Mouse (Mus musculus) lung, embryonic 14.5 days (tissue): ENCODE results near the gene Tet2. TPM values are rescaled to one million over a fixed set of nuclear protein-coding genes. Genes with fewer than 3 reads are reported as not detected.

ENCODE experiments used
- ATAC-seq: fragments of 200-750 bp; cut with Nextera tagmentation; 2 replicates; pipeline ENCODE4 v1.8.0; 2017; ENCODE audit warnings: mild to moderate bottlenecking, moderate TSS enrichment, moderate library complexity; ENCODE audit not compliant: insufficient read depth
- DNase-seq: peaks from one replicate; pipeline ENCODE4 v3.0.0-alpha.2; 2015
- H3K27ac ChIP-seq: fragments of 300-500 bp; sonication (generic); 2 replicates; pipeline ENCODE4 v1.5.1; 2014; ENCODE audit warnings: low read depth, mild to moderate bottlenecking, moderate library complexity
- H3K27me3 ChIP-seq: fragments of 300-500 bp; sonication (generic); 2 replicates; pipeline ENCODE4 v1.6.1; 2014; ENCODE audit warnings: low read length, control low read depth; ENCODE audit not compliant: insufficient read depth
- H3K36me3 ChIP-seq: fragments of 300-500 bp; sonication (generic); 2 replicates; pipeline ENCODE4 v1.6.1; 2014; ENCODE audit warnings: control low read depth; ENCODE audit not compliant: insufficient read depth
- H3K4me1 ChIP-seq: fragments of 300-500 bp; sonication (generic); 2 replicates; pipeline ENCODE4 v1.6.1; 2014; ENCODE audit warnings: antibody characterized with exemption, control low read depth; ENCODE audit not compliant: insufficient read depth
- H3K4me2 ChIP-seq: fragments of 300-500 bp; sonication (generic); 2 replicates; pipeline ENCODE4 v1.6.1; 2014; ENCODE audit warnings: mild to moderate bottlenecking
- H3K4me3 ChIP-seq: fragments of 300-500 bp; sonication (generic); 2 replicates; pipeline ENCODE4 v1.5.1; 2014; ENCODE audit warnings: low read depth, low read length
- H3K9ac ChIP-seq: fragments of 300-500 bp; sonication (generic); 2 replicates; pipeline ENCODE4 v1.6.1; 2014
- H3K9me3 ChIP-seq: fragments of 300-500 bp; sonication (generic); 2 replicates; pipeline ENCODE4 v1.6.1; 2016; ENCODE audit warnings: low read depth, low read length, control low read depth
- CTCF ChIP-seq: IDR thresholded peaks from 2 replicates; pipeline ENCODE4 v1.5.1; 2016; ENCODE audit warnings: antibody characterized with exemption, low read depth
- WGBS: fragments of 180-500 bp; shearing (Covaris S2); extraction: QIAGEN DNeasy Blood & Tissue Kit; methylation state at CpG from one replicate; pipeline ENCODE4 v1.1.7; 2014; 5-methylcytosine and 5-hydroxymethylcytosine counted together
- polyA plus RNA-seq: library from polyadenylated mRNA; unstranded; fragments of >200 nt; fragmentation: Nextera tagmentation; extraction: Ambion mirVana; gene quantifications from 2 replicates; pipeline ENCODE4 v1.2.1, GENCODE M21; 2014

Tet2 gene
- polyA plus RNA-seq, 1 experiment from 2014 or later: 19.7 TPM

DNA sequence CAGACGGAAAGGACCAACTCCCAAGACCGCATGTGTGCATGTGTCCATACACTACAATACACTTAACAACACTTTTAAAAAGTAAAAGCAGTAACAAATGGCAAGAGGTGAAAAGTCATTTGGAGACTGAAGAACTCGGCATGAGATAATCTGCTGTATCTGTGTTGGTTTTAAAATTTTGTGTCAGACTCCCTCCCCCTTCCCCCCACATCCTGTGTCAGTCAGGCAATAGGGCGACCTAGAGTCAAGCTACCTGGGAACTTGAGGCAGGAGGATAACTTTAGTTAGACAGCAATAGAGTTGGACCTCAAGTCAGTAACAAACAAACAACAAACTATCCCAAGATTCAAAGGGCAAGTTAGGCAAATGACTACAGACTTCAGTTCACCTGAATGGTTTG, 34.6 kb downstream of the Tet2 start:
- Histone ChIP-seq H3K27ac (no peak overlapping the region), H3K9me3 (no peaks in the 10 kb centered on the region), H3K4me2 (no peak overlapping the region), H3K4me1 (no peaks in the 10 kb centered on the region), H3K27me3 (no peaks in the 10 kb centered on the region), H3K36me3 (peaks cover 26% of the 10 kb centered on the region), H3K4me3 (no peak overlapping the region), H3K9ac (no peak overlapping the region)
- ATAC-seq (no peak), DNase-seq (no peak)
- 68% methylated on average over 4 of the region's 4 CpGs for WGBS
- TF ChIP-seq CTCF: no peak

DNA sequence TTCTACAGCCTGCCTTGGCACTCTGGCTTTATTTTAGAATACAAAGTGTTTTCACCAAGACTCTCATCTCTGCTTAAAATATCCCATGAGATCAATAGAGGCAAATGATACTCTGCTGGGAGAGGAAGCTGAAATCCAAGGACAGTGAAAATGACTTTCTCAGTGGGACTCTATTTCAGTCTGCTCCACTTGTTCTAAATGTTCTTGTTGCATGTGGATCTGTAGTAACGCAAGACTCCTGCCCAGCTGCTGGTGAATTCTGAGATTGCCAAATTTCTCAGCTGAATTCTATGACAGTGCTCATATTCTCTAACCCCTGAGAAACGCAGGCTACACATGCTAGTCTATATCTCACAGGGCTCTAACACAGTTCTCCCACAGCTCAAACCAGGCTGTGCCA, 35.1 kb downstream of the Tet2 start:
- H3K9me3 ChIP-seq: no peaks in the 10 kb centered on the region
- H3K4me2 ChIP-seq: no peak overlapping the region
- no peak for TF ChIP-seq CTCF
- ATAC-seq (no peak), DNase-seq (no peak)
- WGBS: 87% methylated on average over 2 of the region's 2 CpGs
- no peak overlapping the region for H3K27ac ChIP-seq
- no peak overlapping the region for H3K9ac ChIP-seq
- H3K4me1 ChIP-seq: no peaks in the 10 kb centered on the region
- H3K4me3 ChIP-seq: no peak overlapping the region
- peaks cover 26% of the 10 kb centered on the region for H3K36me3 ChIP-seq
- H3K27me3 ChIP-seq: no peaks in the 10 kb centered on the region

DNA sequence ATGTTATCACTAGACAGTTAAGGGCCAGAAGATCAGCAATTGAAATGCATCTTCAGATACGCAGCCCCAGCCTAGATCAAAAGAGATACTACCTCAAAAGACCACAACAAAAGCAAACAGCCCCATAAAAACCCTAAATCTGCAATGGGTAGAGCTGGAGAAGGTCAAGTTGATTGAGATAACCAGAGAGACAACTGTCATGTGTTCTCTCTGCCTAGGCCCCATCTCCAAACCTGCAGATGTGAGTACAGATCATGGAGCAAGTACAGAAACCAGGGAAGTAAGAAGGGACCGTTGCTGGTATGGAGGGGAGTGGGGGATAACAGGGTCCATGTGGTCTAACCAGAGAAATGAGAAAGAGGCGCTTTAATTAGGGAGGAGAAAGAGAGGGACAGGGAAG, 36.1 kb downstream of the Tet2 start:
- DNase-seq (no peak), ATAC-seq (no peak)
- Histone ChIP-seq H3K4me1 (no peaks in the 10 kb centered on the region), H3K9ac (no peak overlapping the region), H3K27ac (no peak overlapping the region), H3K4me2 (no peak overlapping the region), H3K9me3 (no peaks in the 10 kb centered on the region), H3K27me3 (no peaks in the 10 kb centered on the region), H3K36me3 (peaks cover 19% of the 10 kb centered on the region), H3K4me3 (no peak overlapping the region)
- 92% methylated on average over 3 of the region's 3 CpGs for WGBS
- TF ChIP-seq CTCF: no peak

DNA sequence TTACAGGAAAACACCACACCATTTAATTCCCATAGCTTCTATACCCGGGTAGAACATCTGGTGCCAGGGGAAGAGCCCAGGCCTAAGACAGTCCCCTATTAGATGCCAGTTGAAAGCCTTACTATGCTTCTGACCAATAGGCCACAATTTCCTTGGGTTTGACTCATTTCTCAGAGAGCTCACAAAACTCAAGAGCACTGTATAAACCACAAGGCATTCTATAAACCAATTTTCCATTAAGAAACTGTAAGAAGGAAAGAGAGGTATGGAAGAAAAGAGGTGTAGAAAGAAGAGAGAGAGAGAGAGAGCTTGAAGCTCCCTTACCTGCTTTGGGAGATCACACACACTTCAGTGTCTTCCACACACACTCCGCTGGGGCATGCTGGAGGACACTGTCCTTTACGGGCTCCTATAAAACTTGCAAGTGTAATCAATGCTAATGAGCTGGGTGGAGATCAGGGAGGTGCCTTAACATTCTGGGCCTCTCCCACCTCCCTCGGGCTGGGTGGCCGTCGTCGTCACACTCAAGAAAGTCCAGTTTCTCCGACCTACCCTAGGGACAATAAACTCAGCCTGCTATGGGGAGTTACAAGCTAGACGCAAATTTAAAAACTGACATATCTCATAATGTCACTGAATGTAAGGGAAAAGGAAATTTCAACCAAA, 38.5 kb downstream of the Tet2 start:
- H3K4me1 ChIP-seq: no peaks in the 10 kb centered on the region
- TF ChIP-seq CTCF: no peak
- no peak overlapping the region for H3K27ac ChIP-seq
- H3K27me3 ChIP-seq: no peaks in the 10 kb centered on the region
- no peak overlapping the region for H3K4me2 ChIP-seq
- WGBS: 80% methylated on average over 9 of the region's 9 CpGs
- H3K36me3 ChIP-seq: peaks cover 4% of the 10 kb centered on the region; the same call in 1 of the 2 replicates
- H3K4me3 ChIP-seq: no peak overlapping the region
- H3K9me3 ChIP-seq: no peaks in the 10 kb centered on the region
- no peak overlapping the region for H3K9ac ChIP-seq
- no peak for ATAC-seq
- no peak for DNase-seq

DNA sequence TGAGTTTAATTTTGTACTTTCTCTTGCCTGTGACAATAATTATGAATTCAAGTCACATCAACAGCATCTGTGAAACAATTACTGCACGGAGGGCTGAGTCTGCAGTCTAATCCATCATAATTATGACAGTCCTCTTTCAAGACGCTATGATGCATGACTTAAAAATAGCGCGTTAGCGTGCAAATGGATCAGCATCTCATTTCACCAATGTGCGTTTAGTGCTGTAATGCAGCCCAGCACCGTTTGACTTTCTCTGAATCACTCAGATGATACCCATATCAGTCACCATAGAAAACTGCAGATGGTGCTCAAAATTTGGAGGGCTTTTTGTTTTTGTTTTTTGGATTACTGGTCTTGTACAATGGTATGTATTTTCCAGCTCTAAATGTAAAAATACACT, 48.0 kb downstream of the Tet2 start:
- no peaks in the 10 kb centered on the region for H3K27me3 ChIP-seq
- WGBS: 79% methylated on average over 7 of the region's 7 CpGs
- H3K4me3 ChIP-seq: no peak overlapping the region
- no peak for DNase-seq
- no peak for TF ChIP-seq CTCF
- H3K9ac ChIP-seq: no peak overlapping the region
- H3K27ac ChIP-seq: no peak overlapping the region
- no peak overlapping the region for H3K4me2 ChIP-seq
- H3K4me1 ChIP-seq: no peaks in the 10 kb centered on the region
- H3K9me3 ChIP-seq: no peaks in the 10 kb centered on the region
- no peaks in the 10 kb centered on the region for H3K36me3 ChIP-seq
- ATAC-seq: no peak

DNA sequence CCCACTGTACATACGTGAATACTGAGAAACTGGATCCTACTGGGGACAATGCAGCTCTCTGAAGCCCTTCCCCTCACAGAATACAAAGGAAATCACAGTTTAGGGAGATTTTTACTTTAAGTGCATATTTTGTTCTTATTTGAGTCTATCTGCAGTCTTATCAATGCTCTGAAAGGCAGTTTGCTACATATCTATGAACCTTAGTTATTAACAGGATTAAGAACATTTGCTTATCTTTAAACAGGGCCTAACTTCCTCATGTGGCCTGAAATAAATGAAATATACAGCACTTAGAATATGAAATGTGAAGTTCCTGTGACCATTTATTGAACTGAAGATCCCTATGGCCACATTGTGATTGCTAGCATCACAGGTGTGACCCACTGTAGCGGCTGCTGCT, 53.6 kb downstream of the Tet2 start:
- no peak for ATAC-seq
- no peaks in the 10 kb centered on the region for H3K27me3 ChIP-seq
- H3K27ac ChIP-seq: no peak overlapping the region
- WGBS: 68% methylated on average over 2 of the region's 2 CpGs
- H3K9me3 ChIP-seq: no peaks in the 10 kb centered on the region
- H3K4me1 ChIP-seq: no peaks in the 10 kb centered on the region
- no peak overlapping the region for H3K9ac ChIP-seq
- DNase-seq: no peak
- H3K4me3 ChIP-seq: no peak overlapping the region
- no peak for TF ChIP-seq CTCF
- H3K36me3 ChIP-seq: peaks cover 22% of the 10 kb centered on the region
- H3K4me2 ChIP-seq: no peak overlapping the region

DNA sequence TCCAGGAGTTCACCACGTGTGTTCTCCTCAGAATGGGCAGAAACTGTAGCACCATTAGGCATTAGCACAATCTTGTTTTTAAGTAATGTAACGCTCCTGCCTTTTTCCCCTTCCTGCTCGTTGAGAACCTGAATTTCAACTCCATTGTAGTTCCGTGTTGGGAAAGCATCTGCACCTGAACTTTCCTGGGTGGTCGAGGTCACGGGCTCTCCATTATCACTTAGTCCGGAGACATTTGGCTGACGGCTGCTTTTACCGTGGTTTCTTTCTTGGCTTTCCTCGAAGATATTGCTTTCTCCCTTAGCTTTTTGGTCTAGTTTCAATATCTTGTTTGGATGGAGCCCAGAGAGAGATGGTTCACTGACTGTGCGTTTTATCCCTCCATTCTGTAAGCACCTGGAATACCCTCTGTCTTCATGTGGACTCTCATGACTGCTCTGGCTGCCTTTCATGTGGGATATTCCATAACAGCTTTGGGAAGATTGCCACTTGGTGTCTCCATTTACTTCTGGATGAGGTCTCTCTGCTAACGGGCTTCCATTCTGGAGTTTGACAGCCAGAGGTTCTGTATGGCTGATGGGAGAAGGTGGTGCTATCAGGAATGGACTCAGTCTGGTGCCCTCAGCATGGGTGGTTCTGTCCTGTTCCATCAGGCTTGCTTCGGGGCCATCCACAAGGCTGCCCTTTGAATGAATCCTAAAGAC, 56.8 kb downstream of the Tet2 start:
- no peaks in the 10 kb centered on the region for H3K27me3 ChIP-seq
- no peaks in the 10 kb centered on the region for H3K9me3 ChIP-seq
- peaks cover 44% of the 10 kb centered on the region for H3K36me3 ChIP-seq
- DNase-seq (no peak), ATAC-seq (no peak)
- no peaks in the 10 kb centered on the region for H3K4me1 ChIP-seq
- WGBS: 78% methylated on average over 13 of the region's 13 CpGs
- H3K4me2 ChIP-seq: no peak overlapping the region
- no peak for TF ChIP-seq CTCF
- no peak overlapping the region for H3K4me3 ChIP-seq
- no peak overlapping the region for H3K27ac ChIP-seq
- no peak overlapping the region for H3K9ac ChIP-seq
